Mouse (Mus musculus): ENCODE results near the gene Phactr4. TPM values are rescaled to one million over a fixed set of nuclear protein-coding genes. Genes with fewer than 3 reads are reported as not detected.

Gene Phactr4
- total RNA-seq, 2 experiments from 2014 or later = 29.2 to 29.4 TPM

Small RNA genes lying within 50 kb of the gene (microRNA-seq; reads per million reads assigned to microRNA genes)
- 0 reads per million in 2 experiments for gene Gm25707

Other genes starting within 250 kb of the Phactr4 start
- gene Ythdf2, start 210.2 kb downstream of the Phactr4 start, total RNA-seq (2021) = 10 to 100 TPM; 40.0 to 42.4 TPM
- 10 to 100 TPM; 14.5 TPM for gene Gmeb1, start 160.9 kb downstream of the Phactr4 start, total RNA-seq (2021)
- gene Taf12, start 148.1 kb downstream of the Phactr4 start, total RNA-seq (2021) = 10 to 100 TPM; 21.8 to 28.0 TPM
- 1 to 10 TPM; 1.1 TPM for gene Rab42, start 119.1 kb downstream of the Phactr4 start, total RNA-seq (2021)
- 10 to 100 TPM; 28.3 to 29.5 TPM for gene Trnau1ap, start 93.0 kb downstream of the Phactr4 start, total RNA-seq (2021)
- 10 to 100 TPM; 13.9 to 17.0 TPM for gene Rcc1, start 68.9 kb downstream of the Phactr4 start, total RNA-seq (2021)
- 1 to 10 TPM; 6.7 to 7.1 TPM for gene Med18, start 41.4 kb upstream of the Phactr4 start, total RNA-seq (2021)
- gene Sesn2, start 88.0 kb upstream of the Phactr4 start, total RNA-seq (2021) = 1 to 10 TPM; 4.5 to 5.5 TPM
- gene Atpif1, start 111.2 kb upstream of the Phactr4 start, total RNA-seq (2021) = 100 to 1,000 TPM; 546 to 631 TPM
- 10 to 100 TPM; 71.0 to 77.5 TPM for gene Dnajc8, start 113.1 kb upstream of the Phactr4 start, total RNA-seq (2021)
- gene Ptafr, start 141.6 kb upstream of the Phactr4 start, total RNA-seq (2021) = 1 to 10 TPM; 1.1 to 1.7 TPM
- gene Eya3, start 216.5 kb upstream of the Phactr4 start, total RNA-seq (2021) = 10 to 100 TPM; 33.4 to 41.1 TPM